Mouse (Mus musculus) liver, embryonic 14.5 days (tissue): ENCODE data around the gene Atp2c2.

ENCODE experiments used
- CTCF ChIP-seq: IDR thresholded peaks from 2 replicates; pipeline ENCODE4 v1.5.1; 2016; ENCODE audit warnings: antibody characterized with exemption, low read depth, control low read depth
- EP300 ChIP-seq: IDR thresholded peaks from 2 replicates; pipeline ENCODE4 v1.6.1; 2016; ENCODE audit warnings: antibody characterized with exemption, low read depth

DNA sequence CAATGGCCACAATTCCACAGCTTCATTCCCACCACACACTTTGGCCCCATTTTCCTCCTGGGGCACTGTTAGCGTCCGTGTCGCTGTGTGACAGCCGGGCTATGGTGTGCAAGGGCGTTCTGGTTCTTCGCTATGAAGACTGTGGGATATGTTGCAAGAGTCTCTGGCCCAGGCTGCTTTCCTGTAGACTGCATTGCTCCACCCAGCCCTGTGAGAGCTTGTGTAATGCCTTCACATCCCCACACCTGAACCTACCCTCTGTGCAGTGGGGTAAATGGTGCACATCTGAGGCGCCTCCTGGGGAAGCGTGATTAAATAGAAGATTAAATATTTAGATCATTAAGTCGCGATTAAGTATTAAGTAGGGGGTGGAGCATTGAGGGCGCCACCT lies 9.9 kb downstream of the Atp2c2 start:
- TF ChIP-seq CTCF (no peak), EP300 (no peak)
